Mouse (Mus musculus) embryo, embryonic 10.5 days (tissue): ENCODE results near the gene Rps6kb2.
"Not testable (repeated sequence)": the region's sequence is repeated elsewhere in the genome, so short reads cannot be mapped to it uniquely, and the experiment has no call there.

Source experiments
- DNase-seq: peaks from one replicate; pipeline ENCODE4 v3.0.0-alpha.2; 2015; ENCODE audit warnings: low spot score

Gene Rps6kb2

GRCm38 (mm10) chr19:4142416-4143173 is 20.6 kb downstream of the Rps6kb2 start:
- no peak for DNase-seq

DNA sequence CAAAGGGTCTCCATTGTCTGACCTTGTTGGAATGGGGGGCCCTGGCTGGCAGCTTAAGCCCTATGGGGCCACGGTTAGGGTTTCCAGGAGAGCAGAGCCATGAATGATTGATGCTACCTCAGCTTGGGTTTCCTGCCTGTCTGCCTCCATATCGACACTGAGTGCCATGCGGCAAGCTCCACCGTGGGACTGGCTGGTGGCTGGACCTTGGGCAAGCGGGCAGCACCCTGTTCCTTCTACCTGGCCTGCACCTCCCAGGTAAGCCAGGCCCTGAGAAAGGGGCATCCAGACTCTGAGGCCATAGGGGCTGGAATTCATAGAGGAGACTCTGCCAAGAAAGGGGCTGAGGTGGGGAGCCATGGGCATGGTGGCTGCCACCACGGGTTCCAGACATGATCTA is 23.0 kb downstream of the Rps6kb2 start:
- no peak for DNase-seq

GRCm38 (mm10) chr19:4139446-4139845 is 23.7 kb downstream of the Rps6kb2 start, which contains the start of gene Gpr152:
TSS of gene Gpr152 (plus strand) at chr19:4139787.
- DNase-seq = no peak

DNA sequence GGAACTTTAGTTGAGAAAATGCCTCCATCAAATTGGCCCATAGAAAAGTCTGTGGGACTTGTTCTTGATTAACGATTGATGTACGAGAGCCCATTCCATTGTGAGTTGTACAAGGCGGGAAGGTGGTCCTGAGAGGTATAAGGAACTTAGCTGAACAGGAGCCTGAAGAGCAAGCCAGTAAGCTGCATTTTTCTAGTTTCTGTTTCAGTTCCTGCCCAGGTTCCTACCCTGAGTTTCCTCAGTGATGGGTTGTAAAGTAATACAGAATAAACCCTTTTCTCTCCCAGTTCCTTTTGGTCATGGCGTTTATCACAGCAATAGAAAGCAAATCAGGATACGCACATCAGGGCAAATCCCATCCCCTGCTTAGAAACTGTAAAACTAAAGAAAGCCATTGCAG is 25.2 kb downstream of the Rps6kb2 start:
- DNase-seq = no peak

GRCm38 (mm10) chr19:4136463-4136862 is 26.7 kb downstream of the Rps6kb2 start:
- no peak for DNase-seq

DNA sequence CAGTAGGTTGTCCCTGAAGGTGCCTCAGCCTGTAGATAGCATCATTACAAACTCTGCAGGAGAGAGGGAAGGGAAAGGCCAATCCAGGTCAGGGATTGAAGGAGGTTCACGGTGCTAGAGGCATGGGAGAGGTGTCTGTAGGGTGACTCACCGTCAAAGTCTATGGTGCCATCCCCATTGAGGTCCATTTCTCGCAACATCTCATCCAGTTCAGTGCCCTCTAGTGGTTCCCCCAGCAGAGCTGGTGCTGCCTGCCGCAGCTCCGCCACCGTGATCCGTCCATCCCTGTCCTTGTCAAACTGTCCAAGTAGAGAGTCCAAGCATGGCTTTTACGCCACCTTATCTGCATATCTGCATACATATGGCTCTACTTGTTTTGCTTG is 27.2 kb downstream of the Rps6kb2 start:
- DNase-seq = not testable (repeated sequence)

GRCm38 (mm10) chr19:4135229-4135962 is 27.8 kb downstream of the Rps6kb2 start:
- DNase-seq = not testable (repeated sequence)

DNA sequence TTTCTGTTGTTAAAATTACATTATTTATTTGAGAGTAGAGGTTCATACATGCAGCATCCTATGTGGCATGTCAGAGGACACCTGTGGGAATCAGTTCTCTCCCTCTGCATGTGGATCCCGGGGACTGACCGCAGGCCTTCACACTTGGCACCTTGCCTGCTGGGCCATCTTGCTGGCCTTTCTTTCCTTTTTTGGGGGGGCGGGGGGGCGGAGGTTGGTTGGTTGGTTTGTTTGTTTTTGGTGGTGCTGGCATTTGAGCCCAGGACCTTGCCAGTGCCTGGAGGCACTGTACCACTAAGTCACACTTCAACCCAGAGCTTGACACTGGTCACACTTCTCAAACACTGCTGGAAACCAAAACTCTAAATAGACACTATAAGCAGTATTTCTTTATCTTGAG is 28.8 kb downstream of the Rps6kb2 start:
- no peak for DNase-seq

- DNase-seq = no peak
Observed at GRCm38 (mm10) chr19:4131768-4132167, 31.4 kb downstream of the Rps6kb2 start.

DNA sequence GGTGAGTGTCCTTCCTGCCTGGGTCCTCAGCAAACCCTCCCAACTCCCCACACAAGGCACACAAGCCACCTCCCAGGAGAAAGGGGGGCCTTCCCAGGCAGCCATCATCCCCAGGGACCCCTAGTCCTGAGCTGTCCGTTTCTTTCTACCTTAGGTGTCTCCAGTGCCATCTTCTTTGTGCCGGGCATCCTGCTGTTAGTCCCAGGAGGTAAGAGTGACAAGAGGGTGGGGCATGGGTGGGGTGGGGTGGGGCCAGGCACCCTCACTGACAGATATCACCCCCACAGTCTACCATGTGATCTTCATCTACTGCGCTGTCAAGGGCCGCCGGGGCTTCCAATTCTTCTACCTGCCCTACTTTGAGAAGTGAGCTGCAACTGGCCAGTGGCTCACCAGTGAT is 32.1 kb downstream of the Rps6kb2 start:
- no peak for DNase-seq

GRCm38 (mm10) chr19:4130106-4130505 is 33.0 kb downstream of the Rps6kb2 start:
- no peak for DNase-seq

DNA sequence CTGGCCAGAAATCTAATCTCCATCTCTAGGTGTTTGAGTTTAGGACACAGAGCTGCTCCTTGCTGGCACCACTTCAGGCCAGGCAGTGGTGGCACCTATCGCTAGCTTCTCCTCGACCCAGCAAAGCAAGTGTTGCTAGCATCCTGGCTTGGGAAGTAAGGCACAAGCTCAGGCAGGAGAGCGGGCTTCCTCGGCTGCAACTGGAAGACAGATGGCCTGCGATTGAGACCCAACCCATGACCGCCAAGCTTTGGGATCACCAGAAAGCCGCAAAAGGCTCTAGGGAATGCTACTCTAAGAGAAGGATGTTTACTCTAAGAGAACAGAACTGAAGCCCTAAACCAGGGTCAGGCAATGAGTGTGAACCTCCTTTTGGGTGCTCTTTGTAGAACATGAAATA is 33.7 kb downstream of the Rps6kb2 start:
- no peak for DNase-seq

DNA sequence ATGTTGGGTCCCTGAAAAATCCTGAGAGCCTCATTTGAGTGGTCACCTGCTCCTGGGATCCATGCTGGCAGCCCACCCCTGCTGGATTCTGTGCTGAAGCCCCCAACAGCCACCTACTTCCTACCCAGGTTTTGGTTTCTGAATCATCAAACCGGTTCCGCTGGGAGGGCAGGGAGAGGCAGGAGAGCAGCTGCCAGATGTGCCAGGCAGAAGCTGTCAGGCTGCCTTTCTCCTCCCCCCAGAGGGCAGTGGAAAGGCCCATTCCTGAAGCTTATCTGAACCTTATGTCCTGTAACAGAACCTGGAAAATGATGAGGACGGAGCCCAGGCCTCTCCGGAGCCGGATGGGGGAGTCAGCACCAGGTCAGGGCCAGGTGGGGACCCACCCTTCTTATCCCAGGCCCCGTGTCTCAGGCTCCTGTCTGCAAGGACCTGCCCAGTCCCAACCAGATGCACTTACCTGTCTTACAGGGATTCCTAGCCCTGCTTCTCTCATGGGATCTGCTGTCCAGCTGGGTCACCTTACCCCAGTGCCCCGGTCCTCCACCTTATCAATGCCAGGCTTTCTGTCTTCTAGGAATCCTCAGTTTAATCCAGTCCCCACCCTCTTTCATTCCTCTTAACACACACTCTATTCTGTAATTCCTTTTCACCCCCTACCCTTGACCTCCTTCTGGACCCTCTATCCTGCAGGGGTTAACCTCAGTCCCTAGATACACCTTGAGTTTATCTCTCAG is 36.2 kb downstream of the Rps6kb2 start:
- DNase-seq = no peak

DNA sequence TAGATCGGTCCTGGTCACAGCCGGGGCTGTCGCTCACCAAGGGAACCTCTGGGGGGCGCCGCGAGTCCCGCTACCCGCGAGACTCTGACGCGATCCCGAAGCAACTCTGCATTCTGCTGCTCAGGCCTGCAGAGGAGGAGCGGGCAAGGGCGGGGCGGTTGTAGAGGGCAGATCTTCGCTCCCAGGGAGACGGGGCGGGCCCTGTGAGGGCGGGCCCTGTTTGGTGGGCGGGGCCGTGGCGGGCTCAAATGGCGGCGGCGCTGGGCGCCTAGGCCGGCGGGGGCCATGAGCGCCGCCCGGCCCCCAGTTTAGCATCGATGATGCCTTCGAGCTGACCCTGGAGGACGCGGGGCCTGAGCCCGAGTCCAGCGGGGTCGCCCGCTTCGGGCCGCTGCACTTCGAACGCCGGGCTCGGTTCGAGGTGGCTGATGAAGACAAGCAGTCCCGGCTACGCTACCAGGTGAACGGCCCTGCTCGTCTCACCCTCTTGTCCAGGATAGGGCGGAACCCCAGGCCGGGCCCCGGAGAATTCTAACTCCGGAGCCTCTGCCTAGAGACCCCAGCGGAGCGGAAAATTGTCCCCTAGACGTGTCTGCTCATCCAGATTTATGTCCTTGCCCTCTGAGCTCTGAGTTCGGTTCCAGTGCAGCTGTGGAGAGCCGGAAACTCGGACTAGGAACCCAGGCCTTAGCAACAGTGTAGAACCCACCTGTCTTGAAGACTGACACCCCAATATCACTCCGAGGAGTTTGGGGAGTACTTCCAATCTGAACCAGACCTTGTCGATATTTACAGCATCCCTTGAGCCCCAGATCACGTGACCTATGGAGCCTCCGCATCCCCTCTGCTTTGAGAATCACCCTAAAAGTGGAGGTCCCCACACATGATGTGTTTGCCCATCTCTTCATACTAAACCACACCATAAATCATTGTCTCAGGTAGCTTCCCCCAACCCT is 37.1 kb downstream of the Rps6kb2 start, which contains the start of gene Aip:
Gene Aip, minus strand, starts transcription at position 118 of the 956 bp plus-strand sequence.
- peak; percentile 98 for DNase-seq

- peak; percentile 27 for DNase-seq
Observed at GRCm38 (mm10) chr19:4125268-4125667, 37.9 kb downstream of the Rps6kb2 start.

DNA sequence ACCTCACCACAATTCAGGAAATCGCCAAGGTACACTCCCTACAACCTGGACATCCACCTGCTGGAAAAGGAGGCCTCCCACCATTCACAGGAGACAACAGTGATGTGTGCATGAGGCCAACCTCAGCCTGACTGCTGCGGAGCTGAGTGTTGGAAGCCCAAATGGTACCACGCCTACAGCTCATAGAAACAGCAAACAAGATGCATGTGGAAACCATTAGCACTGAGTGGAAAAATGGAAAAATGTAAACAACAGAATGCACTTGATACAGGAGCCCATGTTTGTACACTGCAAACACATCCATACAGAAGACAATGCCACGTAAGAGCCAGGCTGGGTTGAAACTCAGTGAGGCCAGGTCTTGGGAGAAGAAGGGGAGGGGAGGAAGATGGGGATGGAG is 38.7 kb downstream of the Rps6kb2 start:
- no peak for DNase-seq

DNA sequence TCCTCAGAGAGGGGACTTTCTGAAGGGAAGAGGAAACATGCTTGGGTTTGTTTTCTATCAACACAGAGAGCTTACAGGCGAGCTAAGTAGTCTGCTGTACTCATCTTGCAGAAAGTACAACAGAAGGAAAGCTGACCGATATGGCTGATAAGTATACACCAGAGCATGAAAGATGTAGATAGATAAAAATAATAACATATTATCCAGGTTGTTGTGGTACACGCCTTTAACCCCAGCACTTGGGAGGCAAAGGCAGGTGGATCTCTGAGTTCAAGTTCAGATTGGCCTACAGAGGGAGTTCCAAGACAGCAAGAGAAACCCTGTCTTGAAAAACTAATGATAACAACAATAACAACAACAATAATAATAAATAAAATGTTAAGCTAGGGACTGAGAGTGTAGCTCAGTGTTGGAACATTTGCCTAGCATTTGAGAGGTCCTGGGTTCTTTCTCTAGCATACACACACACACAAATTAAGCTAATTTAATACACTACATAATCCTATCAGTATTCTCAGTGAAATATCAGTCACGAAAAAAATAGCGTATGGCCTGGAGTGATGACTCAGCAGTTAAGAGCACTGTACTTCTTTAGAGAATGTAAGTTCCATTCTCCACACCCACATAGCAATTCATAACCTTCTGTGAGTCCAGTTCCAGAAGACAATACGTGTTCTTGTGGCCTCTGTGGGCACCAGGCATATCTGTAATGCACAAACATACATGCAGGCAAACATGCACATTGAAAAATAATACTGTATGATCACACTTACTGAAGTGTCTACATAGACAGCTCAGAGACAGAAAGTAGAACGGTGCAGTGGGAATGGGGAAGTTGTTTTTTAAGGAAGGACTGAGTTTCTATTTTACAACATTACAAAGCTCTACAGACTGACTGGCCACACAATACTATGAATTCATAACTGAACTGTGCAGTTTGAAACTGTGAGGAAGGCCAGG is 40.5 kb downstream of the Rps6kb2 start:
- no peak for DNase-seq

GRCm38 (mm10) chr19:4121896-4122295 is 41.3 kb downstream of the Rps6kb2 start:
- DNase-seq = not testable (repeated sequence)

DNA sequence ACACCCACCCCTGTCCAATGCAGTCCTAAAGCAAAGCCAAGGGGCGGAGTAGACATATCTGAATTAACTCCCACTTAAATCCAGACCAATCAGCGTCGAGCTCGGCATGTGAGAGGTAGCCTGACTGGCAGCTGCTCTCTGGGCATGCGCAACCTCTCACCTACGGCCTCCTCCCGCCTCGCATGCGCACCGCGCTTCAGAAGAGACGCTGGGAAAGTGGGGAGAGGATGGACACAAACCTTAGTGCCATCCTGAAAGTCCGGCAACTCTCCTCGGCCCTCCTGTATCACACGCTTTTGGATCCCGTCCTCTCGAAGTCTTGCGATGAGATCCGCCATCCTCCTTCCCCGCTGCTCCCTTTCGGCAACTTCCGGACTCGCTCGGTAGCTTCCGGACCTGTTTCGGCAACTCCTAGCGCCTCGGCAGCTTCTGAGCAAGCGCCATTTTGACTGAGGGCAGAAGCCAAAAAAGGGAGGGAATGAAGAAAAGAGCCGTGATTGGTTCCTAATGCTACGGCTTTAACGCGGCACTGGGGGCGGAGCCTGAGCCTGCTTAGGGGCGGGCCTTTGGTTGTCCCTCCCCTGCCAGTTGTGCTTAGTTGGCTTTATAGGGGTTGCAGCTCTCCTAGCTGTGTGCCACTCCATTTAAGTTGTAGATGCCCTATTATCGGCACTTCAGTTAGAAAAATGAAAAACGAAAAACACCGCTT is 41.9 kb downstream of the Rps6kb2 start:
- peak; percentile 99 for DNase-seq

- DNase-seq = no peak
Observed at GRCm38 (mm10) chr19:4120496-4120895, 42.7 kb downstream of the Rps6kb2 start.
